Mouse (Mus musculus) brain, embryonic 14.5 days (tissue): ENCODE results near the gene Zfp13.
A peak's percentile ranks its signal among the peaks of the same experiment; 100 is the strongest.

Source experiments
- CTCF ChIP-seq: fragments of 200-500 bp; IDR thresholded peaks from 2 replicates; pipeline ENCODE4 v1.5.1; 2012; ENCODE audit warnings: inconsistent platforms, mild to moderate bottlenecking, moderate library complexity, borderline replicate concordance; ENCODE audit not compliant: insufficient read depth, insufficient read length; ENCODE audit errors: extremely low read depth
- POLR2A ChIP-seq: fragments of 200-500 bp; IDR thresholded peaks from 2 replicates; pipeline ENCODE4 v1.6.1; 2012; ENCODE audit warnings: mild to moderate bottlenecking, inconsistent platforms, borderline replicate concordance; ENCODE audit not compliant: poor library complexity, insufficient read depth, insufficient read length, severe bottlenecking; ENCODE audit errors: extremely low read depth

- TF ChIP-seq CTCF (peak; percentile 84), POLR2A (no peak)
Measured at GRCm38 (mm10) chr17:23630195-23631020, 31.1 kb upstream of the Zfp13 start.
